Mouse (Mus musculus) stomach, embryonic 16.5 days (tissue): ENCODE data around the gene Acer3. TPM values are rescaled to one million over a fixed set of nuclear protein-coding genes. Genes with fewer than 3 reads are reported as not detected.

ENCODE experiments used
- ATAC-seq: fragments of 200-750 bp; cut with Nextera tagmentation; 2 replicates; pipeline ENCODE4 v1.8.0; 2017; ENCODE audit warnings: moderate number of reproducible peaks, moderate TSS enrichment; ENCODE audit not compliant: insufficient read depth, low FRiP score
- H3K27ac ChIP-seq: fragments of 300-500 bp; sonication (generic); 2 replicates; pipeline ENCODE4 v1.5.1; 2014; ENCODE audit warnings: low read length
- H3K27me3 ChIP-seq: fragments of 300-500 bp; sonication (generic); 2 replicates; pipeline ENCODE4 v1.6.1; 2014; ENCODE audit warnings: low read length, control low read depth, mixed read lengths; ENCODE audit not compliant: control insufficient read depth, insufficient read depth
- H3K36me3 ChIP-seq: fragments of 300-500 bp; sonication (generic); 2 replicates; pipeline ENCODE4 v1.6.1; 2014; ENCODE audit warnings: low read length; ENCODE audit not compliant: control insufficient read depth, insufficient read depth
- H3K4me1 ChIP-seq: fragments of 300-500 bp; sonication (generic); 2 replicates; pipeline ENCODE4 v1.6.1; 2014; ENCODE audit warnings: low read length, control low read depth, mixed read lengths; ENCODE audit not compliant: control insufficient read depth, insufficient read depth
- H3K4me2 ChIP-seq: fragments of 300-500 bp; sonication (generic); 2 replicates; pipeline ENCODE4 v1.6.1; 2014; ENCODE audit warnings: low read depth, low read length, mixed read lengths
- H3K4me3 ChIP-seq: fragments of 300-500 bp; sonication (generic); replicated peaks from 2 replicates; pipeline ENCODE4 v1.5.1; 2014; ENCODE audit warnings: mild to moderate bottlenecking, low read length
- H3K9ac ChIP-seq: fragments of 300-500 bp; sonication (generic); 2 replicates; pipeline ENCODE4 v1.6.1; 2014; ENCODE audit warnings: low read length
- H3K9me3 ChIP-seq: fragments of 300-500 bp; sonication (generic); replicated peaks from 2 replicates; pipeline ENCODE4 v1.6.1; 2016; ENCODE audit warnings: low read length, control low read depth; ENCODE audit not compliant: control insufficient read depth
- WGBS: fragments of 180-500 bp; shearing (Covaris S2); extraction: QIAGEN DNeasy Blood & Tissue Kit; methylation state at CpG from one replicate; pipeline ENCODE4 v1.1.7; 2014; 5-methylcytosine and 5-hydroxymethylcytosine counted together
- polyA plus RNA-seq: library from polyadenylated mRNA; unstranded; fragments of >200 nt; fragmentation: Nextera tagmentation; extraction: Ambion mirVana; gene quantifications from 2 replicates; pipeline ENCODE4 v1.2.1, GENCODE M21; 2015

Acer3 gene
- polyA plus RNA-seq, 1 experiment from 2014 or later: 28.8 TPM

DNA sequence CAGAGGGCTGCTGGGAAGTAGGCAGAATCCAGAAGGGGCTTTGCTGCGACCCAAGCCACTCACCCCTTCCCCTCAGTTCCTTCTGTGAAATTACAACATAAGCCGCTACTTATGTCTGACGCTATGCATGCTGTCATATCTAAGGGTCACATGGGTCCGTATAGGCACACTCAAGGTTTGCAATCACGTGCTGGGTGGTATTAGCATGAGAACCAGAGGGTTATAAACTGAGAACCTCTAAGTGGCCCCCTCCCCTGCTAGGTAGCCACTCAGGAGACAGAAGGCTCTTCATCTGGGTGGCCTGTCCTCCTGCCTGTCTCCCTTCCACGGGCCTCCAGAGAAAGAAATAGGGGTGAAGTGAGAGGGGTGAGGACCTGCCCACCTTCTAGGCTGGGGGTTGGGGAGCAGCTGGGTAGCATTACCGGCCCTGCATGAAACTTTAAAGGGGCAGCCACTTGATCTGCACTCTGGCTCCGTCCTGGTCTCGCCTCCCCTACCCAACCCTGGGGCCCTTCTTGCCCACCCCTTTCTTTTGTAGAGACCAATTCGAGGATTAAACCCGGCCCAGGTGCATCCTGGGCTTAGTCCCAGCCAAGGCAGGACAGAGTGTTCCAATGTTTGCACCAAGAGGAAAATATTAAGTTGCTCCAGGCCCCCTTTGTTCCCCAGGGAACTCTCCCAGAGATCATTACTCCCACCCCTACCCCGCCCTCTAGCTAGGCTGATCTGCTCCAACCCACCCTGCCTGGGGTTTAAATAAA, 33.3 kb upstream of the Acer3 start:
- peak overlapping the region; percentile 43; the same call in 1 of the 2 replicates for H3K9ac ChIP-seq
- peak overlapping the region; percentile 46; the same call in 1 of the 2 replicates for H3K27ac ChIP-seq
- peak overlapping the region; percentile 11; the same call in 1 of the 2 replicates for H3K4me2 ChIP-seq
- no peaks in the 10 kb centered on the region for H3K27me3 ChIP-seq
- ATAC-seq: peak; percentile 15; the same call in 1 of the 2 replicates
- no peaks in the 10 kb centered on the region for H3K9me3 ChIP-seq
- H3K4me3 ChIP-seq: no peak overlapping the region
- H3K4me1 ChIP-seq: peaks cover 42% of the 10 kb centered on the region
- WGBS: 22% methylated on average over 12 of the region's 12 CpGs
- peaks cover 6% of the 10 kb centered on the region; the same call in 1 of the 2 replicates for H3K36me3 ChIP-seq

DNA sequence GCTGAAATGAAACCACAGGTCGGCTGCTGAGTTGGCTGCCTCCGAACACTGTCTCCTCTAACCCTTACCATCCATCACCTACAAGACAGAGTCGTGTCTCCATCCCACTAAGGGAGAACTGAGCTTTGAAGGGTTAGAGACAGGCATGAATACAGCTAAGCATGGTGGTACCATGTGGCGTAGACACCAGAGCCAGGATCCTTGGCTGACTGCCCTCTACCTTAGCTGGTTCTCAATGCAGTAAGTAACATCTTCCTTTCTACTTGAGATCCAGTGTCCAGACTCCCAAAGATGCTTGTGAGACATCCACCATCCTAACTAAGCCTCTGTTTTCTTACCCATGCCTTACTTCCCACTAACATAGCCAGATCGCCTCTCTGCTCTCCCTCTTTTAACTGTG, 32.6 kb upstream of the Acer3 start:
- no peak for ATAC-seq
- WGBS: 75% methylated on average over 5 of the region's 5 CpGs
- H3K9ac ChIP-seq: no peak overlapping the region
- no peak overlapping the region for H3K4me3 ChIP-seq
- no peaks in the 10 kb centered on the region for H3K27me3 ChIP-seq
- H3K4me1 ChIP-seq: peaks cover 35% of the 10 kb centered on the region
- no peak overlapping the region for H3K27ac ChIP-seq
- H3K36me3 ChIP-seq: peaks cover 6% of the 10 kb centered on the region; the same call in 1 of the 2 replicates
- H3K4me2 ChIP-seq: no peak overlapping the region
- no peaks in the 10 kb centered on the region for H3K9me3 ChIP-seq

DNA sequence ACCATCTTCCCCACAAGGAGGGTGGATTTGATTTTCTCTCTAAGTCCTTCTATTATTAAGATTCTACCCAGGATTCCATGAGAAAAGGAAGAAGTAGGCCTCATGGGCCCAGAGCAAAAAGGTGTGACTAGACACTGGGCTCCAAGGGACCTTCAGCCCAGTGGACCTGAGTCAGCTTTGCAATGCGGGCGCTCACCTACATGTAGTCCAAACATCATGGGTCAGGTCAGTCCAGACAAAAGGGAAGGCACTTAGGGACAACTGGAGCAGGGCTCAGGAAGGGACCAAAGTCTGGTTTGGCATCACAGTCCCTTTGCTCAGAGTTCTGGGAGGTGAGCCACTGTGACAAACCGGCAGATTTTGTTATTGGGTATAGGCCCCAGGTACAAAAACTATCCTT, 30.5 kb upstream of the Acer3 start:
- Histone ChIP-seq H3K4me1 (peaks cover 25% of the 10 kb centered on the region), H3K9ac (no peak overlapping the region), H3K36me3 (peaks cover 6% of the 10 kb centered on the region; the same call in 1 of the 2 replicates), H3K4me2 (no peak overlapping the region), H3K4me3 (no peak overlapping the region), H3K27me3 (no peaks in the 10 kb centered on the region), H3K9me3 (no peaks in the 10 kb centered on the region), H3K27ac (no peak overlapping the region)
- no peak for ATAC-seq
- 88% methylated on average over 3 of the region's 3 CpGs for WGBS

- Histone ChIP-seq H3K9me3 (no peaks in the 10 kb centered on the region), H3K9ac (no peak overlapping the region), H3K36me3 (peaks cover 6% of the 10 kb centered on the region; the same call in 1 of the 2 replicates), H3K27ac (no peak overlapping the region), H3K4me1 (peaks cover 10% of the 10 kb centered on the region), H3K27me3 (0 out of 2 replicates have a peak, but pooled peaks cover 3% of the 10 kb centered on the region), H3K4me2 (no peak overlapping the region), H3K4me3 (no peak overlapping the region)
- 93% methylated on average over 6 of the region's 6 CpGs for WGBS
- no peak for ATAC-seq
Observed at GRCm38 (mm10) chr7:98349821-98350220, 28.8 kb upstream of the Acer3 start.

- H3K9me3 ChIP-seq: no peaks in the 10 kb centered on the region
- H3K9ac ChIP-seq: no peak overlapping the region; the same call in 1 of the 2 replicates
- peaks cover 3% of the 10 kb centered on the region; the same call in 1 of the 2 replicates for H3K4me1 ChIP-seq
- H3K4me3 ChIP-seq: no peak overlapping the region
- H3K36me3 ChIP-seq: peaks cover 6% of the 10 kb centered on the region; the same call in 1 of the 2 replicates
- 0 out of 2 replicates have a peak, but pooled peaks cover 3% of the 10 kb centered on the region for H3K27me3 ChIP-seq
- no peak overlapping the region for H3K4me2 ChIP-seq
- H3K27ac ChIP-seq: no peak overlapping the region
- WGBS: 19% methylated on average over 5 of the region's 5 CpGs
- ATAC-seq: no peak
Observed at GRCm38 (mm10) chr7:98349096-98349495, 28.1 kb upstream of the Acer3 start.

GRCm38 (mm10) chr7:98348043-98348442, 27.0 kb upstream of the Acer3 start:
- 41% methylated on average over 7 of the region's 7 CpGs for WGBS
- Histone ChIP-seq H3K9me3 (no peaks in the 10 kb centered on the region), H3K9ac (no peak overlapping the region), H3K27me3 (0 out of 2 replicates have a peak, but pooled peaks cover 3% of the 10 kb centered on the region), H3K36me3 (peaks cover 6% of the 10 kb centered on the region; the same call in 1 of the 2 replicates), H3K4me2 (no peak overlapping the region), H3K4me1 (no peaks in the 10 kb centered on the region), H3K4me3 (no peak overlapping the region), H3K27ac (no peak overlapping the region)
- ATAC-seq: no peak

- no peak for ATAC-seq
- H3K4me3 ChIP-seq: no peak overlapping the region
- 0 out of 2 replicates have a peak, but pooled peaks cover 6% of the 10 kb centered on the region for H3K27me3 ChIP-seq
- peaks cover 6% of the 10 kb centered on the region; the same call in 1 of the 2 replicates for H3K36me3 ChIP-seq
- H3K9ac ChIP-seq: no peak overlapping the region
- H3K9me3 ChIP-seq: no peaks in the 10 kb centered on the region
- no peak overlapping the region for H3K27ac ChIP-seq
- WGBS: 29% methylated on average over 5 of the region's 5 CpGs
- no peaks in the 10 kb centered on the region for H3K4me1 ChIP-seq
- no peak overlapping the region for H3K4me2 ChIP-seq
Observed at GRCm38 (mm10) chr7:98347471-98347870, 26.5 kb upstream of the Acer3 start.

DNA sequence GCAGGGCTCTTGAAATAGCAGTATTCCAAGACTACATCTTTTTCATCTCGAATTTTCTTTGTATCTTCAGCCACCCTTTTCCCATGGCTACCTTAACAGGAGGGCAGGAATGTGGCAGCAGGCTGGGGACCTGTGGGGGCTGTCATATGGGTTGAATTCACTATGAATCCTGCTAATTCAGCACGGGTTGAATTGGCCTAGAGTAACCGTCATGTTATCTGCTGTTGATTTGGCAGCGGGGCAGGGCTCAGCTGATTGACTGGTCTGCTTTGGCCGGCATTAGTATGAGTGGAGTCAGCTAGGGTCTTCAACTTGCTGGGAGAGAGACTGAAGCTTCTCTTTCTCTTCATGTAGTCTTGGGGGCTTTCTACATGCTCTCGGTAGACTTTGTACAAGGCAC, 24.0 kb upstream of the Acer3 start:
- Histone ChIP-seq H3K4me1 (no peaks in the 10 kb centered on the region), H3K4me2 (no peak overlapping the region), H3K36me3 (no peaks in the 10 kb centered on the region), H3K27me3 (0 out of 2 replicates have a peak, but pooled peaks cover 6% of the 10 kb centered on the region), H3K9me3 (no peaks in the 10 kb centered on the region), H3K4me3 (no peak overlapping the region), H3K9ac (no peak overlapping the region), H3K27ac (no peak overlapping the region)
- ATAC-seq: no peak
- WGBS: 46% methylated on average over 6 of the region's 6 CpGs

DNA sequence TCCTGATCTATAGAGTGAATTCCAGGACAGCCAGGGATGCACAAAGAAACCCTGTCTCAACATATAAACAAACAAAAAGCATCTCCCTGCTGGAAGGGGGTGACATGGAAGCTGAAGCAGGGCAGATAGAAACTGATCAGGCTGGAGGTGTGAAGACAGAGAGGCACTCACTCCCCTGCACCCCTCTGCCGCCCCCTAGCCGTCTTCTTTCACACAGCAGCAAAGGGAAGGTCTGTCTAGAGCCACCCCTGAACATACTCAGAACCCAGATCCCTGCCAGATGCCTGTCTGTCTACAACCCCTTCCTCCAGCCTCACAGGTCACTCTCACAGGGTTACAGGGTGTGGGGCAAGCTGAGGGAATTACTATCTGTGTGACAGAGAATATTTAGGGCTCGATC, 23.4 kb upstream of the Acer3 start:
- Histone ChIP-seq H3K4me2 (no peak overlapping the region), H3K36me3 (no peaks in the 10 kb centered on the region), H3K9me3 (no peaks in the 10 kb centered on the region), H3K4me3 (no peak overlapping the region), H3K27ac (no peak overlapping the region), H3K9ac (no peak overlapping the region), H3K4me1 (no peaks in the 10 kb centered on the region), H3K27me3 (0 out of 2 replicates have a peak, but pooled peaks cover 6% of the 10 kb centered on the region)
- WGBS: 11% methylated on average over 3 of the region's 3 CpGs
- no peak for ATAC-seq
